Mouse (Mus musculus) bone marrow macrophage, adult 2 months (primary cell): ENCODE data around the gene Slc4a3. TPM values are rescaled to one million over a fixed set of nuclear protein-coding genes. Genes with fewer than 3 reads are reported as not detected.

Source experiments
- H3K27ac ChIP-seq: 2 replicates; pipeline ENCODE4 v1.5.1; 2012; ENCODE audit warnings: low read depth, low read length; ENCODE audit not compliant: insufficient read depth
- H3K4me1 ChIP-seq: 2 replicates; pipeline ENCODE4 v1.6.1; 2012; ENCODE audit warnings: low read length; ENCODE audit not compliant: control insufficient read depth, insufficient read depth
- H3K4me3 ChIP-seq: 2 replicates; pipeline ENCODE4 v1.5.1; 2012; ENCODE audit warnings: mild to moderate bottlenecking, low read length, moderate library complexity; ENCODE audit not compliant: insufficient read depth
- CTCF ChIP-seq: IDR thresholded peaks from 2 replicates; pipeline ENCODE4 v1.5.1; 2012; ENCODE audit warnings: low read depth, mild to moderate bottlenecking, low read length, moderate library complexity
- POLR2A ChIP-seq: IDR thresholded peaks from 2 replicates; pipeline ENCODE4 v1.6.1; 2012; ENCODE audit warnings: mild to moderate bottlenecking, low read depth, low read length, borderline replicate concordance
- polyA plus RNA-seq: library from polyadenylated mRNA; stranded (reverse); fragments of >200 nt; gene quantifications from 2 replicates; pipeline ENCODE4 v1.2.4, GENCODE M21; 2012; ENCODE audit not compliant: missing spikeins, insufficient read depth, insufficient read length

Gene Slc4a3
- polyA plus RNA-seq, 1 experiment = 3.1 TPM

- TF ChIP-seq CTCF = no peak
- no peak for TF ChIP-seq POLR2A
- Histone ChIP-seq H3K4me1 (no peaks in the 10 kb centered on the region), H3K4me3 (no peak overlapping the region), H3K27ac (no peak overlapping the region)
Observed at GRCm38 (mm10) chr1:75547351-75547750, 1.3 kb downstream of the Slc4a3 start.

- Histone ChIP-seq H3K4me3 (no peak overlapping the region), H3K4me1 (no peaks in the 10 kb centered on the region), H3K27ac (no peak overlapping the region)
- TF ChIP-seq CTCF (no peak), POLR2A (no peak)
Observed at GRCm38 (mm10) chr1:75548083-75548482, 2.0 kb downstream of the Slc4a3 start.

GRCm38 (mm10) chr1:75548871-75549270, 2.8 kb downstream of the Slc4a3 start:
- Histone ChIP-seq H3K27ac (no peak overlapping the region), H3K4me1 (no peaks in the 10 kb centered on the region), H3K4me3 (no peak overlapping the region)
- no peak for TF ChIP-seq POLR2A
- no peak for TF ChIP-seq CTCF

- TF ChIP-seq POLR2A = no peak
- no peak for TF ChIP-seq CTCF
- Histone ChIP-seq H3K4me3 (no peak overlapping the region), H3K27ac (no peak overlapping the region), H3K4me1 (no peaks in the 10 kb centered on the region)
Observed at GRCm38 (mm10) chr1:75549289-75550279, 3.5 kb downstream of the Slc4a3 start.

- H3K4me3 ChIP-seq = no peak overlapping the region
- no peak overlapping the region for H3K27ac ChIP-seq
- TF ChIP-seq POLR2A (no peak), CTCF (no peak)
- H3K4me1 ChIP-seq = no peaks in the 10 kb centered on the region
Observed at GRCm38 (mm10) chr1:75550586-75550985, 4.5 kb downstream of the Slc4a3 start.

GRCm38 (mm10) chr1:75555680-75556079, 9.6 kb downstream of the Slc4a3 start:
- Histone ChIP-seq H3K4me3 (no peak overlapping the region), H3K4me1 (peaks cover 6% of the 10 kb centered on the region), H3K27ac (no peak overlapping the region)
- no peak for TF ChIP-seq POLR2A
- TF ChIP-seq CTCF = no peak

- no peak overlapping the region for H3K27ac ChIP-seq
- TF ChIP-seq POLR2A (no peak), CTCF (no peak)
- peaks cover 6% of the 10 kb centered on the region for H3K4me1 ChIP-seq
- no peak overlapping the region for H3K4me3 ChIP-seq
Observed at GRCm38 (mm10) chr1:75556143-75556781, 10.2 kb downstream of the Slc4a3 start.

GRCm38 (mm10) chr1:75557041-75557440, 11.0 kb downstream of the Slc4a3 start:
- H3K27ac ChIP-seq = no peak overlapping the region
- peaks cover 6% of the 10 kb centered on the region for H3K4me1 ChIP-seq
- no peak overlapping the region for H3K4me3 ChIP-seq
- TF ChIP-seq POLR2A = no peak
- TF ChIP-seq CTCF = no peak

GRCm38 (mm10) chr1:75558388-75559178, 12.5 kb downstream of the Slc4a3 start:
- peaks cover 6% of the 10 kb centered on the region for H3K4me1 ChIP-seq
- H3K27ac ChIP-seq = no peak overlapping the region
- no peak overlapping the region for H3K4me3 ChIP-seq
- no peak for TF ChIP-seq POLR2A
- TF ChIP-seq CTCF = no peak
